In the genomic region with DNA sequence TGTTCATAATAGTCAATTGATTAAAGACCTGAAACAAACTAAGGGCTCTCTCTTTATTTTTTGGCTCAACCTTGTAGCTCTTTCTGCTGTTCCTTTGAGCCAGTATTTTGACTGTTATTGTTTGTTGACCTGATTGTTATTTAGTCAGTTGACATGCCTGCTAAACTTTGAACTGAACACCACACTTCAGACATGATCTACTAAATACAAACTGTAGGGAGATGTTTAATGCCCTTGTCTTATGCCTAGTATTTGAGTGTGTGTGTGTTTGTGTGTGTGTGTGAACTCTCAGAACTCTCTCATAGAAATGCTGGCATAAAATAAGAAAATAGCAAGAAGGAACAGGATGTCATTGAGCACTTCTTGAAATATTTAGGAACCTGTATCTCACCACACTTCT, we compare ENCODE assay signal across 30 mouse cellular contexts. TPM values are rescaled to one million over a fixed set of nuclear protein-coding genes. Genes with fewer than 3 reads are reported as not detected.
DNase-seq lines count a peak whose midpoint lies in the region; ATAC-seq and TF ChIP-seq lines count a peak whose summit lies in the region.
"Had no signal": no experiment of that assay in that cellular context is flagged by ENCODE, and none has a peak within 500 bp of the region (broad histone marks: within the 10 kb centered on the region; RNA-seq: fewer than 3 reads in every experiment).

No protein-coding gene starts in this region.

- H3K79me2 ChIP-seq in CH12.LX (replicated peaks; ENCODE audit: control insufficient read depth, extremely low read depth, insufficient read depth, poor library complexity, severe bottlenecking): peaks cover 9% of the 10 kb centered on the region

- H3K9me3 ChIP-seq in forebrain, embryonic 11.5 days (ENCODE audit: control insufficient read depth, low read length): no peaks in the 10 kb centered on the region
- H3K9me3 ChIP-seq in forebrain, embryonic 10.5 days: no peaks in the 10 kb centered on the region
- H3K9me3 ChIP-seq in hindbrain, embryonic 11.5 days (ENCODE audit: control insufficient read depth, low read length): no peaks in the 10 kb centered on the region
- H3K9me3 ChIP-seq in hindbrain, embryonic 14.5 days (ENCODE audit: control insufficient read depth, low read length): no peaks in the 10 kb centered on the region
- H3K9me3 ChIP-seq in CH12.LX (replicated peaks; ENCODE audit: low read length): no peaks in the 10 kb centered on the region
- H3K9me3 ChIP-seq in forebrain, embryonic 15.5 days: no peaks in the 10 kb centered on the region
- H3K9me3 ChIP-seq: embryonic facial prominence, embryonic 12.5 days; embryonic facial prominence, embryonic 15.5 days; G1E; heart, embryonic 10.5 days; heart, embryonic 13.5 days; hindbrain, embryonic 12.5 days; intestine, embryonic 15.5 days had no signal

- H3K4me1 ChIP-seq in forebrain, embryonic 11.5 days (replicated peaks; ENCODE audit: control insufficient read depth, insufficient read depth, low read length): no peaks in the 10 kb centered on the region; the same call in 1 of the 2 replicates
- peaks cover 20% of the 10 kb centered on the region for H3K4me1 ChIP-seq in forebrain, embryonic 10.5 days
- H3K4me1 ChIP-seq in hindbrain, embryonic 11.5 days (replicated peaks; ENCODE audit: control insufficient read depth, insufficient read depth, low read length): no peaks in the 10 kb centered on the region
- no peaks in the 10 kb centered on the region for H3K4me1 ChIP-seq in hindbrain, embryonic 14.5 days (replicated peaks; ENCODE audit: control insufficient read depth, insufficient read depth, low read length)
- peaks cover 8 to 37% of the 10 kb centered on the region in 2 experiments for H3K4me1 ChIP-seq in CH12.LX (ENCODE audit: control insufficient read depth in 1 of 2, insufficient read depth in 2 of 2)
- peaks cover 7% of the 10 kb centered on the region for H3K4me1 ChIP-seq in forebrain, embryonic 15.5 days
- H3K4me1 ChIP-seq: embryonic facial prominence, embryonic 12.5 days; embryonic facial prominence, embryonic 15.5 days; heart, embryonic 10.5 days; heart, embryonic 13.5 days; intestine, embryonic 15.5 days had no signal

- DNase-seq in forebrain, embryonic 11.5 days (ENCODE audit: low spot score): no peak
- DNase-seq in forebrain, embryonic 10.5 days (ENCODE audit: extremely low spot score, low spot score): no peak
- no peak for DNase-seq in hindbrain, embryonic 11.5 days (ENCODE audit: low spot score)
- DNase-seq in hindbrain, embryonic 14.5 days (ENCODE audit: low spot score): no peak
- DNase-seq in CH12.LX (ENCODE audit: extremely low read depth): no peak
- no peak for DNase-seq in adrenal gland, postnatal 25 days
- DNase-seq: adrenal gland, adult 8-10 months; adrenal gland, postnatal 36 days; cerebellum, adult 11 months; cerebellum, adult 2 months; cerebellum, adult 9-11 months; cerebellum, postnatal 25 days; gastrocnemius, postnatal 10 days; gastrocnemius, postnatal 36 days; heart, adult 2 months; heart, postnatal 14 days; heart, postnatal 4 days; kidney, adult 11 months had no signal

- dilution Hi-C loops in CH12.LX (cut with MboI; ENCODE audit: extremely low pct_ligation_motif_present, extremely low pct_unique_long_range_greater_than_20kb, low sequenced_read_pairs): no loop called here

- peak; percentile 47; the same call in 1 of the 2 replicates for ATAC-seq in forebrain, embryonic 11.5 days (replicated peaks; ENCODE audit: low FRiP score)
- peak; percentile 17; the same call in 1 of the 2 replicates for ATAC-seq in hindbrain, embryonic 11.5 days (ENCODE audit: low FRiP score)
- no peak for ATAC-seq in hindbrain, embryonic 14.5 days (ENCODE audit: low FRiP score)
- ATAC-seq in forebrain, embryonic 15.5 days (replicated peaks): peak; percentile 53; the same call in 1 of the 2 replicates
- ATAC-seq: hindbrain, embryonic 16.5 days; intestine, embryonic 15.5 days had no signal

- H3K27ac ChIP-seq in forebrain, embryonic 11.5 days (ENCODE audit: low read depth, low read length): no peak overlapping the region
- H3K27ac ChIP-seq in forebrain, embryonic 10.5 days: no peak overlapping the region
- H3K27ac ChIP-seq in hindbrain, embryonic 11.5 days (ENCODE audit: low read depth, low read length): no peak overlapping the region
- no peak overlapping the region for H3K27ac ChIP-seq in hindbrain, embryonic 14.5 days
- peak overlapping the region; percentile 92 for H3K27ac ChIP-seq in CH12.LX (ENCODE audit: insufficient read depth, low read depth)
- H3K27ac ChIP-seq in forebrain, embryonic 15.5 days (replicated peaks): no peak overlapping the region
- H3K27ac ChIP-seq: embryonic facial prominence, embryonic 12.5 days; embryonic facial prominence, embryonic 15.5 days; heart, adult 2 months; heart, embryonic 10.5 days; heart, embryonic 13.5 days; hindbrain, embryonic 12.5 days; intestine, embryonic 15.5 days had no signal

- in situ Hi-C loops in CH12.LX (cut with MboI; ENCODE audit: low pct_ligation_motif_present, low pct_unique_long_range_greater_than_20kb, low sequenced_read_pairs): loop anchor here (25.0 kb wide), 2 partner anchors 165 to 390 kb away; a partner anchor contains a TSS

- no peak for TF ChIP-seq POLR2A in CH12.LX (IDR thresholded peaks at IDR 0.05; ENCODE audit: low read depth, low read length)

- no peak overlapping the region for H3K4me2 ChIP-seq in forebrain, embryonic 11.5 days (ENCODE audit: low read depth, low read length, severe bottlenecking)
- no peak overlapping the region for H3K4me2 ChIP-seq in hindbrain, embryonic 11.5 days (replicated peaks; ENCODE audit: low read depth, low read length)
- H3K4me2 ChIP-seq in hindbrain, embryonic 14.5 days (replicated peaks): no peak overlapping the region
- peak overlapping the region; percentile 89; the same call in 1 of the 2 replicates for H3K4me2 ChIP-seq in CH12.LX (ENCODE audit: insufficient read depth, low read depth, poor library complexity, severe bottlenecking)
- no peak overlapping the region for H3K4me2 ChIP-seq in forebrain, embryonic 15.5 days (replicated peaks)
- H3K4me2 ChIP-seq: embryonic facial prominence, embryonic 12.5 days; embryonic facial prominence, embryonic 15.5 days; heart, embryonic 13.5 days; hindbrain, embryonic 12.5 days; intestine, embryonic 15.5 days had no signal

- no peak for TF ChIP-seq CTCF in CH12.LX (conservative IDR thresholded peaks at IDR 0.05 in 1 of 2, IDR thresholded peaks at IDR 0.05 in 1 of 2; ENCODE audit: low read depth in 2 of 2, low read length in 2 of 2)

- no peak for TF ChIP-seq RAD21 in CH12.LX (IDR thresholded peaks at IDR 0.05; ENCODE audit: low read depth, low read length)

- H3K9ac ChIP-seq in forebrain, embryonic 11.5 days (ENCODE audit: low read length): no peak overlapping the region
- H3K9ac ChIP-seq in hindbrain, embryonic 11.5 days (ENCODE audit: low read depth, low read length): no peak overlapping the region
- H3K9ac ChIP-seq in hindbrain, embryonic 14.5 days: no peak overlapping the region
- H3K9ac ChIP-seq in CH12.LX (ENCODE audit: insufficient read depth, low read depth): peak overlapping the region; percentile 98; the same call in 1 of the 2 replicates
- H3K9ac ChIP-seq in forebrain, embryonic 15.5 days (replicated peaks): no peak overlapping the region
- H3K9ac ChIP-seq: embryonic facial prominence, embryonic 12.5 days; embryonic facial prominence, embryonic 15.5 days; heart, embryonic 13.5 days; hindbrain, embryonic 12.5 days; intestine, embryonic 15.5 days had no signal

- H3K4me3 ChIP-seq in forebrain, embryonic 11.5 days (ENCODE audit: low read depth, low read length): no peak overlapping the region
- no peak overlapping the region for H3K4me3 ChIP-seq in forebrain, embryonic 10.5 days
- no peak overlapping the region for H3K4me3 ChIP-seq in hindbrain, embryonic 11.5 days (ENCODE audit: low read depth, low read length)
- no peak overlapping the region for H3K4me3 ChIP-seq in hindbrain, embryonic 14.5 days (replicated peaks; ENCODE audit: low read length)
- H3K4me3 ChIP-seq in CH12.LX (replicated peaks in 1 of 3; ENCODE audit: low read depth in 2 of 3, low read length in 2 of 3, poor library complexity in 1 of 3): peak overlapping the region in 2 of 3 experiments; percentile 3 to 57
- no peak overlapping the region for H3K4me3 ChIP-seq in forebrain, embryonic 15.5 days
- H3K4me3 ChIP-seq: embryonic facial prominence, embryonic 12.5 days; embryonic facial prominence, embryonic 15.5 days; heart, adult 2 months; heart, embryonic 10.5 days; heart, embryonic 13.5 days; hindbrain, embryonic 12.5 days; intestine, embryonic 15.5 days had no signal

- TF ChIP-seq EP300 in CH12.LX (IDR thresholded peaks at IDR 0.05; ENCODE audit: low read length): no peak; the same call in 1 of the 2 replicates

- H3K27me3 ChIP-seq in forebrain, embryonic 11.5 days (ENCODE audit: control insufficient read depth, insufficient read depth, low read length): no peaks in the 10 kb centered on the region
- peaks cover 18% of the 10 kb centered on the region for H3K27me3 ChIP-seq in forebrain, embryonic 10.5 days (ENCODE audit: poor library complexity, severe bottlenecking)
- no peaks in the 10 kb centered on the region for H3K27me3 ChIP-seq in hindbrain, embryonic 11.5 days (ENCODE audit: control insufficient read depth, insufficient read depth, low read length)
- no peaks in the 10 kb centered on the region for H3K27me3 ChIP-seq in hindbrain, embryonic 14.5 days (ENCODE audit: control insufficient read depth, insufficient read depth, low read length)
- no peaks in the 10 kb centered on the region for H3K27me3 ChIP-seq in CH12.LX (replicated peaks)
- no peaks in the 10 kb centered on the region for H3K27me3 ChIP-seq in forebrain, embryonic 15.5 days
- H3K27me3 ChIP-seq: embryonic facial prominence, embryonic 12.5 days; embryonic facial prominence, embryonic 15.5 days; heart, embryonic 13.5 days; hindbrain, embryonic 12.5 days; intestine, embryonic 15.5 days had no signal

- H3K36me3 ChIP-seq in forebrain, embryonic 11.5 days (ENCODE audit: control insufficient read depth, insufficient read depth, low read length): no peaks in the 10 kb centered on the region
- no peaks in the 10 kb centered on the region for H3K36me3 ChIP-seq in forebrain, embryonic 10.5 days (replicated peaks)
- H3K36me3 ChIP-seq in hindbrain, embryonic 11.5 days (ENCODE audit: control insufficient read depth, insufficient read depth, low read length): no peaks in the 10 kb centered on the region
- H3K36me3 ChIP-seq in hindbrain, embryonic 14.5 days (replicated peaks; ENCODE audit: control insufficient read depth, insufficient read depth): no peaks in the 10 kb centered on the region
- peaks cover 2 to 6% of the 10 kb centered on the region in 2 experiments for H3K36me3 ChIP-seq in CH12.LX (replicated peaks in 1 of 2; ENCODE audit: control insufficient read depth in 1 of 2, insufficient read depth in 1 of 2, low read length in 1 of 2)
- H3K36me3 ChIP-seq in forebrain, embryonic 15.5 days: no peaks in the 10 kb centered on the region
- H3K36me3 ChIP-seq: embryonic facial prominence, embryonic 12.5 days; embryonic facial prominence, embryonic 15.5 days; heart, embryonic 10.5 days; heart, embryonic 13.5 days; hindbrain, embryonic 12.5 days; intestine, embryonic 15.5 days had no signal

RNA-seq across cellular contexts. Expression of a gene that starts 0.4 kb away (rescaled TPM):
- polyA plus RNA-seq in forebrain, embryonic 11.5 days (2014; fragmentation: Nextera tagmentation; extraction: Ambion mirVana): 1.3 and 2.0 TPM in 2 replicates
- 0.17 and 0.38 TPM in 2 replicates for polyA plus RNA-seq in forebrain, embryonic 10.5 days (2016; fragmentation: Nextera tagmentation; extraction: Ambion mirVana)
- polyA plus RNA-seq in hindbrain, embryonic 11.5 days (2014; fragmentation: Nextera tagmentation; extraction: Ambion mirVana): 1.4 and 2.5 TPM in 2 replicates
- 0.37 and 0.40 TPM in 2 replicates for polyA plus RNA-seq in hindbrain, embryonic 14.5 days (2014; fragmentation: Nextera tagmentation; extraction: Ambion mirVana)
- 149 and 168 TPM in 2 replicates for total RNA-seq in CH12.LX (2012; rRNA removed)
- 1,247 and 1,500 TPM in 2 replicates for total RNA-seq in CH12.LX (2014; rRNA removed)
- 619 and 698 TPM in 2 replicates for polyA plus RNA-seq in CH12.LX (2012; ENCODE audit: insufficient read length, low read depth)
- polyA plus RNA-seq in forebrain, embryonic 15.5 days (2015; fragmentation: Nextera tagmentation; extraction: Ambion mirVana): 1.5 and 1.7 TPM in 2 replicates
- not detected in 2 replicates for total RNA-seq in adrenal gland, postnatal 25 days (2021)
- total RNA-seq: adrenal gland, adult 8-10 months; adrenal gland, postnatal 36 days; common myeloid progenitor, adult 5-6 weeks; gastrocnemius, adult 18-20 months; gastrocnemius, postnatal 36 days; granulocyte monocyte progenitor cell, adult 5-6 weeks; heart, adult 2 months; heart, postnatal 14 days; heart, postnatal 4 days had no signal
- polyA plus RNA-seq: cerebellum, adult 2 months; heart, adult 2 months; heart, embryonic 10.5 days; heart, embryonic 13.5 days; intestine, embryonic 15.5 days had no signal

Comparison
In these comparisons a context has a peak if more than half of its experiments do, and no peak if none do; other contexts are left out.
1. H3K4me3 ChIP-seq: peak in CH12.LX (2 of 3); none in forebrain, embryonic 11.5 days (single experiment), forebrain, embryonic 10.5 days (single experiment), hindbrain, embryonic 11.5 days (single experiment), hindbrain, embryonic 14.5 days (single experiment) and forebrain, embryonic 15.5 days (single experiment).
2. RNA of a gene that starts 0.4 kb away (polyA plus RNA-seq): 619 to 698 TPM in CH12.LX; 1.4 to 2.5 TPM in hindbrain, embryonic 11.5 days, 1.3 to 2.0 TPM in forebrain, embryonic 11.5 days, 1.5 to 1.7 TPM in forebrain, embryonic 15.5 days, 0.17 to 0.38 TPM in forebrain, embryonic 10.5 days and 0.37 to 0.40 TPM in hindbrain, embryonic 14.5 days; every median in the first group is over 100 times any median in the second.